Mouse (Mus musculus): ENCODE measurements around the gene Slain1. TPM values are rescaled to one million over a fixed set of nuclear protein-coding genes. Genes with fewer than 3 reads are reported as not detected.

The Slain1 gene
- polyA plus RNA-seq, 1 experiment from 2014 or later, result 0.28 TPM

GRCm38 (mm10) chr14:103679395-103680217 lies 29.6 kb downstream of the Slain1 start:
- ATAC-seq, result no peak
- no peak overlapping the region for H3K4me2 ChIP-seq (ENCODE audit: low read depth, low read length)
- DNase-seq, result no peak
- H3K4me3 ChIP-seq (ENCODE audit: low read depth, low read length), result no peak overlapping the region
- 53% methylated on average over 18 of the region's 18 CpGs for WGBS (ENCODE audit: insufficient replicate concordance)
- H3K27ac ChIP-seq (ENCODE audit: low read depth), result no peak overlapping the region
- no peaks in the 10 kb centered on the region for H3K27me3 ChIP-seq (ENCODE audit: insufficient read depth, low read length)
- H3K36me3 ChIP-seq (replicated peaks; ENCODE audit: insufficient read depth, low read length), result no peaks in the 10 kb centered on the region
- TF ChIP-seq EP300 (IDR thresholded peaks at IDR 0.05; ENCODE audit: low read depth), result no peak
- no peak for TF ChIP-seq CTCF (IDR thresholded peaks at IDR 0.05; ENCODE audit: low read depth)
- H3K9me3 ChIP-seq (ENCODE audit: low read length), result no peaks in the 10 kb centered on the region
- H3K9ac ChIP-seq (replicated peaks), result no peak overlapping the region
- H3K4me1 ChIP-seq (ENCODE audit: insufficient read depth), result no peaks in the 10 kb centered on the region

GRCm38 (mm10) chr14:103680285-103680819 lies 30.3 kb downstream of the Slain1 start:
- Histone ChIP-seq H3K27ac (ENCODE audit: low read depth) (no peak overlapping the region), H3K36me3 (replicated peaks; ENCODE audit: insufficient read depth, low read length) (no peaks in the 10 kb centered on the region), H3K9me3 (ENCODE audit: low read length) (no peaks in the 10 kb centered on the region), H3K9ac (replicated peaks) (no peak overlapping the region), H3K4me2 (ENCODE audit: low read depth, low read length) (no peak overlapping the region), H3K27me3 (ENCODE audit: insufficient read depth, low read length) (no peaks in the 10 kb centered on the region), H3K4me3 (ENCODE audit: low read depth, low read length) (no peak overlapping the region), H3K4me1 (ENCODE audit: insufficient read depth) (no peaks in the 10 kb centered on the region)
- WGBS (ENCODE audit: insufficient replicate concordance), result 57% methylated on average over 7 of the region's 7 CpGs
- DNase-seq (no peak), ATAC-seq (no peak)
- TF ChIP-seq CTCF (IDR thresholded peaks at IDR 0.05; ENCODE audit: low read depth), result no peak
- TF ChIP-seq EP300 (IDR thresholded peaks at IDR 0.05; ENCODE audit: low read depth), result no peak

- no peak overlapping the region for H3K4me2 ChIP-seq (ENCODE audit: low read depth, low read length)
- H3K4me3 ChIP-seq (ENCODE audit: low read depth, low read length), result no peak overlapping the region
- no peaks in the 10 kb centered on the region for H3K9me3 ChIP-seq (ENCODE audit: low read length)
- WGBS (ENCODE audit: insufficient replicate concordance), result 73% methylated on average over 9 of the region's 9 CpGs
- H3K9ac ChIP-seq (replicated peaks), result no peak overlapping the region
- H3K27ac ChIP-seq (ENCODE audit: low read depth), result no peak overlapping the region
- TF ChIP-seq EP300 (IDR thresholded peaks at IDR 0.05; ENCODE audit: low read depth), result no peak
- DNase-seq, result no peak
- ATAC-seq, result no peak
- no peaks in the 10 kb centered on the region for H3K27me3 ChIP-seq (ENCODE audit: insufficient read depth, low read length)
- no peaks in the 10 kb centered on the region for H3K4me1 ChIP-seq (ENCODE audit: insufficient read depth)
- no peaks in the 10 kb centered on the region for H3K36me3 ChIP-seq (replicated peaks; ENCODE audit: insufficient read depth, low read length)
Measured at GRCm38 (mm10) chr14:103682633-103683390, 32.8 kb downstream of the Slain1 start.

GRCm38 (mm10) chr14:103686994-103687393 lies 37.0 kb downstream of the Slain1 start:
- Histone ChIP-seq H3K4me3 (ENCODE audit: low read depth, low read length) (no peak overlapping the region), H3K36me3 (replicated peaks; ENCODE audit: insufficient read depth, low read length) (no peaks in the 10 kb centered on the region), H3K4me2 (ENCODE audit: low read depth, low read length) (no peak overlapping the region), H3K27ac (ENCODE audit: low read depth) (no peak overlapping the region), H3K27me3 (ENCODE audit: insufficient read depth, low read length) (no peaks in the 10 kb centered on the region), H3K4me1 (ENCODE audit: insufficient read depth) (no peaks in the 10 kb centered on the region), H3K9ac (replicated peaks) (no peak overlapping the region), H3K9me3 (ENCODE audit: low read length) (no peaks in the 10 kb centered on the region)
- no peak for TF ChIP-seq CTCF (IDR thresholded peaks at IDR 0.05; ENCODE audit: low read depth)
- TF ChIP-seq EP300 (IDR thresholded peaks at IDR 0.05; ENCODE audit: low read depth), result no peak
- 71% methylated on average over 2 of the region's 2 CpGs for WGBS (ENCODE audit: insufficient replicate concordance)
- DNase-seq (no peak), ATAC-seq (no peak)

- Histone ChIP-seq H3K4me3 (ENCODE audit: low read depth, low read length) (no peak overlapping the region), H3K9ac (replicated peaks) (no peak overlapping the region), H3K27me3 (ENCODE audit: insufficient read depth, low read length) (no peaks in the 10 kb centered on the region), H3K9me3 (ENCODE audit: low read length) (no peaks in the 10 kb centered on the region), H3K27ac (ENCODE audit: low read depth) (no peak overlapping the region), H3K36me3 (replicated peaks; ENCODE audit: insufficient read depth, low read length) (no peaks in the 10 kb centered on the region), H3K4me1 (ENCODE audit: insufficient read depth) (no peaks in the 10 kb centered on the region), H3K4me2 (ENCODE audit: low read depth, low read length) (no peak overlapping the region)
- no peak for TF ChIP-seq EP300 (IDR thresholded peaks at IDR 0.05; ENCODE audit: low read depth)
- peak; percentile 86 for TF ChIP-seq CTCF (IDR thresholded peaks at IDR 0.05; ENCODE audit: low read depth)
- peak; percentile 49 for DNase-seq
- 36% methylated on average over 1 of the region's 1 CpGs for WGBS (ENCODE audit: insufficient replicate concordance)
- ATAC-seq, result no peak
Measured at GRCm38 (mm10) chr14:103694295-103694694, 44.3 kb downstream of the Slain1 start.

- Histone ChIP-seq H3K9ac (replicated peaks) (no peak overlapping the region), H3K9me3 (ENCODE audit: low read length) (no peaks in the 10 kb centered on the region), H3K4me1 (ENCODE audit: insufficient read depth) (no peaks in the 10 kb centered on the region), H3K36me3 (replicated peaks; ENCODE audit: insufficient read depth, low read length) (no peaks in the 10 kb centered on the region), H3K4me2 (ENCODE audit: low read depth, low read length) (no peak overlapping the region), H3K27ac (ENCODE audit: low read depth) (no peak overlapping the region), H3K4me3 (ENCODE audit: low read depth, low read length) (no peak overlapping the region), H3K27me3 (ENCODE audit: insufficient read depth, low read length) (no peaks in the 10 kb centered on the region)
- 78% methylated on average over 3 of the region's 3 CpGs for WGBS (ENCODE audit: insufficient replicate concordance)
- no peak for TF ChIP-seq EP300 (IDR thresholded peaks at IDR 0.05; ENCODE audit: low read depth)
- TF ChIP-seq CTCF (IDR thresholded peaks at IDR 0.05; ENCODE audit: low read depth), result no peak
- no peak for ATAC-seq
- DNase-seq, result no peak
Measured at GRCm38 (mm10) chr14:103695620-103696019, 45.6 kb downstream of the Slain1 start.
